Mouse (Mus musculus) cortical plate, adult 2 months (tissue): ENCODE measurements at regions not wholly inside any gene's neighbourhood (a gene's known extent, or its start where the extent isn't known, plus 50 kb on each side); places are given as distances from the start of the nearest gene placed in this dataset.

Experiments used
- CTCF ChIP-seq: fragments of 200-500 bp; IDR thresholded peaks from 2 replicates; pipeline ENCODE4 v1.5.1; 2011; ENCODE audit warnings: mild to moderate bottlenecking, control low read depth, low read length; ENCODE audit not compliant: insufficient read depth; ENCODE audit errors: extremely low read depth
- POLR2A ChIP-seq: fragments of 200-500 bp; IDR thresholded peaks from 2 replicates; pipeline ENCODE4 v1.6.1; 2011; ENCODE audit warnings: mild to moderate bottlenecking, low read length, control low read depth; ENCODE audit not compliant: insufficient read depth; ENCODE audit errors: extremely low read depth

- no peak for TF ChIP-seq CTCF
- TF ChIP-seq POLR2A = no peak
Measured at GRCm38 (mm10) chr8:26427311-26427710, 308.0 kb downstream of the Gm45692 start.
